Mouse (Mus musculus) embryonic facial prominence, embryonic 10.5 days (tissue): ENCODE data around the gene Tomm40. TPM values are rescaled to one million over a fixed set of nuclear protein-coding genes. Genes with fewer than 3 reads are reported as not detected.
A peak's percentile ranks its signal among the peaks of the same experiment; 100 is the strongest.

Experiments used
- DNase-seq: peaks from one replicate; pipeline ENCODE4 v3.0.0-alpha.2; 2017; ENCODE audit warnings: low spot score
- H3K27ac ChIP-seq: fragments of 300-500 bp; sonication (generic); replicated peaks from 2 replicates; pipeline ENCODE4 v1.5.1; 2016; ENCODE audit warnings: mild to moderate bottlenecking
- H3K27me3 ChIP-seq: fragments of 300-500 bp; sonication (generic); replicated peaks from 2 replicates; pipeline ENCODE4 v1.6.1; 2016; ENCODE audit warnings: low read depth, mild to moderate bottlenecking; ENCODE audit not compliant: poor library complexity, severe bottlenecking
- H3K36me3 ChIP-seq: fragments of 300-500 bp; sonication (generic); replicated peaks from 2 replicates; pipeline ENCODE4 v1.6.1; 2016; ENCODE audit warnings: mild to moderate bottlenecking, moderate library complexity
- H3K4me1 ChIP-seq: fragments of 300-500 bp; sonication (generic); 2 replicates; pipeline ENCODE4 v1.6.1; 2016
- H3K4me3 ChIP-seq: fragments of 300-500 bp; sonication (generic); 2 replicates; pipeline ENCODE4 v1.5.1; 2016; ENCODE audit warnings: mild to moderate bottlenecking, moderate library complexity
- H3K9me3 ChIP-seq: fragments of 300-500 bp; sonication (generic); 2 replicates; pipeline ENCODE4 v1.6.1; 2016; ENCODE audit warnings: mild to moderate bottlenecking
- WGBS: fragments of 180-500 bp; shearing (Covaris S2); methylation state at CpG from one replicate; pipeline ENCODE4 v1.1.7; 2016; 5-methylcytosine and 5-hydroxymethylcytosine counted together
- polyA plus RNA-seq: library from polyadenylated mRNA; unstranded; fragments of >200 nt; fragmentation: Nextera tagmentation; extraction: Ambion mirVana; gene quantifications from 2 replicates; pipeline ENCODE4 v1.2.1, GENCODE M21; 2016

Tomm40 gene
- polyA plus RNA-seq, 1 experiment from 2014 or later, result 216 TPM

GRCm38 (mm10) chr7:19750217-19751069 lies 35.2 kb upstream of the Tomm40 start, which contains the start of gene Nectin2:
Gene Nectin2 (minus strand): TSS chr7:19750483.
- peak within 1 kb of the TSS; percentile 93 for H3K27ac ChIP-seq
- peak within 1 kb of the TSS; percentile 79 for H3K4me3 ChIP-seq
- peaks cover 7% of the 10 kb centered on the region for H3K36me3 ChIP-seq
- WGBS, result 15% methylated on average over 19 of the region's 19 CpGs
- peaks cover 47% of the 10 kb centered on the region for H3K4me1 ChIP-seq
- DNase-seq, result peak; percentile 91
- no peaks in the 10 kb centered on the region for H3K27me3 ChIP-seq
- H3K9me3 ChIP-seq, result no peaks in the 10 kb centered on the region

- under 1% methylated on average over 46 of the region's 46 CpGs for WGBS
- peak overlapping the region; percentile 79 for H3K4me3 ChIP-seq
- H3K36me3 ChIP-seq, result peaks cover 15% of the 10 kb centered on the region
- H3K27me3 ChIP-seq, result no peaks in the 10 kb centered on the region
- H3K27ac ChIP-seq, result peak overlapping the region; percentile 93
- no peaks in the 10 kb centered on the region for H3K9me3 ChIP-seq
- peaks cover 55% of the 10 kb centered on the region for H3K4me1 ChIP-seq
- DNase-seq, result peak; percentile 99
Observed at GRCm38 (mm10) chr7:19749389-19750216, 34.4 kb upstream of the Tomm40 start.

GRCm38 (mm10) chr7:19748219-19749195 lies 33.3 kb upstream of the Tomm40 start:
- Histone ChIP-seq H3K27me3 (no peaks in the 10 kb centered on the region), H3K4me1 (peaks cover 58% of the 10 kb centered on the region), H3K9me3 (no peaks in the 10 kb centered on the region), H3K36me3 (peaks cover 26% of the 10 kb centered on the region), H3K27ac (peak overlapping the region; percentile 93), H3K4me3 (peak overlapping the region; percentile 79)
- WGBS, result under 1% methylated on average over 32 of the region's 32 CpGs
- peak; percentile 73 for DNase-seq

- H3K4me1 ChIP-seq, result peaks cover 59% of the 10 kb centered on the region
- peak overlapping the region; percentile 79 for H3K4me3 ChIP-seq
- peak overlapping the region; percentile 93 for H3K27ac ChIP-seq
- WGBS, result 2% methylated on average over 25 of the region's 25 CpGs
- DNase-seq, result peak; percentile 57
- no peaks in the 10 kb centered on the region for H3K9me3 ChIP-seq
- H3K36me3 ChIP-seq, result peaks cover 34% of the 10 kb centered on the region
- no peaks in the 10 kb centered on the region for H3K27me3 ChIP-seq
Observed at GRCm38 (mm10) chr7:19747420-19748218, 32.4 kb upstream of the Tomm40 start.

GRCm38 (mm10) chr7:19746426-19747201 lies 31.4 kb upstream of the Tomm40 start:
- Histone ChIP-seq H3K9me3 (no peaks in the 10 kb centered on the region), H3K4me1 (peaks cover 69% of the 10 kb centered on the region), H3K27ac (peak overlapping the region; percentile 61), H3K27me3 (no peaks in the 10 kb centered on the region), H3K4me3 (peak overlapping the region; percentile 79), H3K36me3 (peaks cover 40% of the 10 kb centered on the region)
- peak; percentile 32 for DNase-seq
- 27% methylated on average over 6 of the region's 6 CpGs for WGBS

- 78% methylated on average over 9 of the region's 10 CpGs for WGBS
- no peak overlapping the region for H3K27ac ChIP-seq
Observed at GRCm38 (mm10) chr7:19745971-19746370, 30.7 kb upstream of the Tomm40 start.

GRCm38 (mm10) chr7:19744590-19745385 lies 29.6 kb upstream of the Tomm40 start:
- peaks cover 58% of the 10 kb centered on the region for H3K36me3 ChIP-seq

More at GRCm38 (mm10) chr7:19745971-19746370, 30.7 kb upstream of the Tomm40 start:
- DNase-seq, result no peak
- H3K36me3 ChIP-seq, result peaks cover 46% of the 10 kb centered on the region
- H3K27me3 ChIP-seq, result no peaks in the 10 kb centered on the region
- H3K4me1 ChIP-seq, result peaks cover 74% of the 10 kb centered on the region
- H3K4me3 ChIP-seq, result no peak overlapping the region
- H3K9me3 ChIP-seq, result no peaks in the 10 kb centered on the region

GRCm38 (mm10) chr7:19743791-19744190 lies 28.6 kb upstream of the Tomm40 start:
- Histone ChIP-seq H3K9me3 (peaks cover 4% of the 10 kb centered on the region), H3K4me1 (peaks cover 67% of the 10 kb centered on the region), H3K36me3 (peaks cover 67% of the 10 kb centered on the region), H3K27me3 (no peaks in the 10 kb centered on the region), H3K27ac (no peak overlapping the region), H3K4me3 (no peak overlapping the region)
- DNase-seq, result no peak
- 85% methylated on average over 6 of the region's 6 CpGs for WGBS

More at GRCm38 (mm10) chr7:19744590-19745385, 29.6 kb upstream of the Tomm40 start:
- H3K27ac ChIP-seq, result 0 out of 2 replicates have a peak overlapping the region, but pooled peaks have one; percentile 21
- no peak for DNase-seq
- 69% methylated on average over 14 of the region's 14 CpGs for WGBS
- peaks cover 68% of the 10 kb centered on the region for H3K4me1 ChIP-seq
- H3K4me3 ChIP-seq, result 0 out of 2 replicates have a peak overlapping the region, but pooled peaks have one; percentile 19
- peaks cover 4% of the 10 kb centered on the region for H3K9me3 ChIP-seq
- no peaks in the 10 kb centered on the region for H3K27me3 ChIP-seq

GRCm38 (mm10) chr7:19742468-19742867 lies 27.2 kb upstream of the Tomm40 start:
- H3K4me1 ChIP-seq, result peaks cover 54% of the 10 kb centered on the region
- H3K27ac ChIP-seq, result no peak overlapping the region
- H3K27me3 ChIP-seq, result no peaks in the 10 kb centered on the region
- H3K4me3 ChIP-seq, result no peak overlapping the region
- peaks cover 77% of the 10 kb centered on the region for H3K36me3 ChIP-seq
- peaks cover 4% of the 10 kb centered on the region for H3K9me3 ChIP-seq
- WGBS, result 39% methylated on average over 5 of the region's 5 CpGs
- DNase-seq, result no peak
